Mouse (Mus musculus) neural tube, embryonic 13.5 days (tissue): Measurements from ENCODE around the gene Mageb18. TPM values are rescaled to one million over a fixed set of nuclear protein-coding genes. Genes with fewer than 3 reads are reported as not detected.
"Not testable (repeated sequence)": the region's sequence is repeated elsewhere in the genome, so short reads cannot be mapped to it uniquely, and the experiment has no call there.

Experiments
- ATAC-seq: fragments of 200-750 bp; cut with Nextera tagmentation; 2 replicates; pipeline ENCODE4 v1.8.0; 2017; ENCODE audit warnings: low read depth, mild to moderate bottlenecking, moderate TSS enrichment, moderate library complexity
- H3K27ac ChIP-seq: fragments of 300-500 bp; sonication (generic); replicated peaks from 2 replicates; pipeline ENCODE4 v1.5.1; 2015; ENCODE audit warnings: moderate library complexity, mild to moderate bottlenecking, inconsistent platforms
- H3K27me3 ChIP-seq: fragments of 300-500 bp; sonication (generic); 2 replicates; pipeline ENCODE4 v1.6.1; 2015; ENCODE audit warnings: mild to moderate bottlenecking, inconsistent platforms
- H3K36me3 ChIP-seq: fragments of 300-500 bp; sonication (generic); 2 replicates; pipeline ENCODE4 v1.6.1; 2015; ENCODE audit warnings: mild to moderate bottlenecking, inconsistent platforms
- H3K4me1 ChIP-seq: fragments of 300-500 bp; sonication (generic); replicated peaks from 2 replicates; pipeline ENCODE4 v1.6.1; 2015; ENCODE audit warnings: inconsistent platforms
- H3K4me2 ChIP-seq: fragments of 300-500 bp; sonication (generic); 2 replicates; pipeline ENCODE4 v1.6.1; 2015; ENCODE audit warnings: inconsistent platforms, mild to moderate bottlenecking, moderate library complexity
- H3K4me3 ChIP-seq: fragments of 300-500 bp; sonication (generic); 2 replicates; pipeline ENCODE4 v1.5.1; 2015; ENCODE audit warnings: mild to moderate bottlenecking, inconsistent platforms
- H3K9ac ChIP-seq: fragments of 300-500 bp; sonication (generic); 2 replicates; pipeline ENCODE4 v1.6.1; 2015; ENCODE audit warnings: moderate library complexity, mild to moderate bottlenecking, inconsistent platforms
- H3K9me3 ChIP-seq: fragments of 300-500 bp; sonication (generic); 2 replicates; pipeline ENCODE4 v1.6.1; 2016; ENCODE audit warnings: inconsistent platforms
- WGBS: fragments of 180-500 bp; shearing (Covaris S2); methylation state at CpG from one replicate; pipeline ENCODE4 v1.1.7; 2015; 5-methylcytosine and 5-hydroxymethylcytosine counted together
- polyA plus RNA-seq: library from polyadenylated mRNA; unstranded; fragments of >200 nt; fragmentation: Nextera tagmentation; extraction: Ambion mirVana; gene quantifications from 2 replicates; pipeline ENCODE4 v1.2.1, GENCODE M21; 2015

The Mageb18 gene
- polyA plus RNA-seq: 0.13 TPM in 1 of 2 replicates, not detected in the other

DNA sequence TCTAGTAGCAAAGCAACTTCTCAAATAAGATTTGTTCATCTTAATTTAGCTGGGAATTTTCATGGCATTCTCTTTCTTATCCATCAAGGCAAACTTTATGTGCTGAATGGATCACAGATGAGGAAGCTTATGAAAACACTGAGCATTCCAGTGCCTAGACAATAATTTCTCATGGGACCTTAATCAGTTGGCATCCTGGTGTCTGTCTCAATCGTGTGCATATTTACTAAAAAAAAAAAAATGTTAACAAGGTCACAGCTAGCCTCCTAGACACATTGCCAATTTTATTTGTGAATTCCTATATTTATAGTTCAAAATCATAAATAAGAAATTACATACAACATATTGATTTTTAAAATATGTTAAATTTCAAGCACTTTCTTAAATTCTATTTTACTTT, at the start of gene Mageb18:
Gene Mageb18 (minus strand): TSS at position 101 of the 400 bp plus-strand sequence.
- no peak within 1 kb of the TSS for H3K4me2 ChIP-seq
- ATAC-seq: no peak

DNA sequence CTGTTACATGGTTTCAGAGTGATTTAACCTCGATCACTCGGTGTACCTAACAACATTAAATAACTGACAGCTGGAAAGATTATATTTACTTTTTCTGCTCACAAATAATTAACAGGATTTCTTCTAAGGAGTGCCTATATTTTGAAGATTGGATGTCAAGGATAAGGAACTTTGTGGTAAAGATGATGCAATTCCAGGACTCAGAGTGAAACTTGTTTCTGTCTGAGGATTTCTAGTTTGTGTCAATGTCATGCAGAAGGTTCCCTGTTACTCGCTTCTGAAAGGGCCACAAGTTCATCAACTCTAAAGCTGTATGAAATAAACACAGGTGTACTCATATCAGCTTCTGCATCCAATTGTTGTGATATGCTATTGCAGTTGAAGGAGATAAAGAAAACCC, 13.4 kb upstream of the Mageb18 start:
- no peak overlapping the region for H3K4me3 ChIP-seq
- ATAC-seq: no peak
- no peaks in the 10 kb centered on the region for H3K4me1 ChIP-seq
- H3K27me3 ChIP-seq: no peaks in the 10 kb centered on the region
- no peaks in the 10 kb centered on the region for H3K36me3 ChIP-seq
- H3K9ac ChIP-seq: no peak overlapping the region
- no peak overlapping the region for H3K4me2 ChIP-seq
- no peaks in the 10 kb centered on the region for H3K9me3 ChIP-seq
- H3K27ac ChIP-seq: no peak overlapping the region
- 83% methylated on average over 3 of the region's 3 CpGs for WGBS

More for the DNA sequence above, at the start of gene Mageb18:
- H3K4me1 ChIP-seq: no peaks in the 10 kb centered on the region
- H3K9me3 ChIP-seq: no peaks in the 10 kb centered on the region
- no peaks in the 10 kb centered on the region for H3K36me3 ChIP-seq
- H3K4me3 ChIP-seq: no peak within 1 kb of the TSS
- H3K27me3 ChIP-seq: no peaks in the 10 kb centered on the region
- 90% methylated on average over 1 of the region's 1 CpGs for WGBS
- no peak within 1 kb of the TSS for H3K9ac ChIP-seq
- no peak within 1 kb of the TSS for H3K27ac ChIP-seq

DNA sequence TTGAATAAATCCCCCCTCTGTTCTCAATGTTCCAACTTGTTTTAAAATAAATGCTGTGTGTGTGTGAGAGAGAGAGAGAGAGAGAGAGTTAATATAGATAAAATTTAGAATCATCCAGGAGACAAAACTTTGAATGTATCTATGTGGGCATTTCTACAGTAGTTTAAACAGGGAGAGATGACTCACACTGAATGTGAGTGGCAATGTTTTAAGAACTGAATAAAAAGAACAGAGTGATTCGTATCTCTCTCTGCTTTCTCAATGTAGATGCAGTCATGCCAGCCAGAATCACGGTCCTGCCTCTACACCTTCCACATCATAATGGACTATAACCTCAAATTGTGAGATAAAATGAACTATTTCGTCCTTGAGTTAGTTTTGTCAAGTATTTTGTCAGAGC, 11.1 kb upstream of the Mageb18 start:
- Histone ChIP-seq H3K9me3 (no peaks in the 10 kb centered on the region), H3K4me2 (no peak overlapping the region), H3K9ac (no peak overlapping the region), H3K4me3 (no peak overlapping the region), H3K27ac (no peak overlapping the region), H3K27me3 (no peaks in the 10 kb centered on the region), H3K36me3 (no peaks in the 10 kb centered on the region), H3K4me1 (no peaks in the 10 kb centered on the region)
- 78% methylated on average over 3 of the region's 3 CpGs for WGBS
- ATAC-seq: no peak

DNA sequence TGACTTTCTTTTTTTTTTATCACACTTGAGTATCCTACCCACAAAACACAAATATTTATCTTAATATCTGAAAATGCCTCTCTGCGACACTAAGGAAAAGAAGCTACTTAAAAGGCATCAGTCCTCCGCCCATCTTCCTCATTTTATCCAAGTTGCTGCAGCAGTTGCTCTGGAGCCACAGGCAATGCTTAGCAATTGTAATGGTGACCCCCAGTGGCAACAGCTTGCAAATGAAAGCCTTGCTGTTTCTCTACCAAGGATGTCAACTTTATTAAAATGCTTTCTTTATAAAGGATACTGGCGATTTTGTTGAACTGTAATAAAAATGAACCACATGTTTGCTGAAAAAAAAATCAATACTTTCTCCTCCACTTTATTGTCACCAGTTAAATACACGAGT, 2.0 kb downstream of the Mageb18 start:
- Histone ChIP-seq H3K4me3 (no peak overlapping the region), H3K27ac (no peak overlapping the region), H3K9ac (no peak overlapping the region), H3K36me3 (no peaks in the 10 kb centered on the region), H3K4me2 (no peak overlapping the region), H3K4me1 (no peaks in the 10 kb centered on the region), H3K9me3 (no peaks in the 10 kb centered on the region), H3K27me3 (no peaks in the 10 kb centered on the region)
- WGBS: 41% methylated on average over 4 of the region's 4 CpGs
- ATAC-seq: no peak

DNA sequence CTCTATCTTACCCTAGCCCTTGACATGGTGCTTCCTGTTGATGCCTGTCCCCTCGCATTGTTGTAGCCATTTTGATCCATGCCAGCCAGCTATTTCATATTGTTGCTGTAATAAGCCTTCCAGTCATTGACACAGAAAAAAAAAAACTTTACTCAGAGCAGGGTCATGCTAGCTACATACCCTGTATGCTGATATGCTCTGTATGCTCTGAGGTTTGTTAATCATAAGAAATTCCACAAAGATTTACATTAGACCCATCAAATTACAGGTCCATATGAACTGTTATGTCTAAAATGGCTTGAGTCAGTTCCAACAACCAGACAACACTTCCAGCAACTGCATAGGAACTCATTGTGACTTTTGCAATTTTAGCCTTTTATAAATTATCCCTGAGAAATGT, 71.5 kb downstream of the Mageb18 start:
- WGBS: 84% methylated on average over 1 of the region's 1 CpGs
- Histone ChIP-seq H3K9ac (no peak overlapping the region), H3K27me3 (no peaks in the 10 kb centered on the region), H3K9me3 (no peaks in the 10 kb centered on the region), H3K4me2 (no peak overlapping the region), H3K4me3 (no peak overlapping the region), H3K36me3 (no peaks in the 10 kb centered on the region), H3K27ac (no peak overlapping the region), H3K4me1 (no peaks in the 10 kb centered on the region)
- no peak for ATAC-seq

DNA sequence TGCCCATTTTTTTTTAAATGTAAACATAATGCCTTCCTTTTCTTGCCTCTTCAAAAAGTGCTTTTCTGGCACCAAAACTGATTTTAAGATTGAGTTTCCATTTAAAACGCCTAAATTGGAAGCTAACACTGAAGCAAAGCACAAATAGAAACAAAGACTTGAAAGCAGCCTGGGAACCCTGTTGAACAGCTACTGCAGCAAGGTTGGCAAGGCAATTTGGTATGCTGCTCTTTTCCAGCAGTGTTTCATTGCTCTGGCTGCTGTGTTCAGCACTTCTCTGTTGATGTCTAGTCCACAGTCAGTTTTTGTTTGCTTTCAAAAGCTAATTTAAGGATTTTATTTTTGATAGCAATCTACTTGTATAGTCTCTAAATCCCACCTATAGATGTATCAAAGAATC, 101.1 kb downstream of the Mageb18 start:
- no peaks in the 10 kb centered on the region for H3K27me3 ChIP-seq
- H3K27ac ChIP-seq: no peak overlapping the region
- H3K4me1 ChIP-seq: no peaks in the 10 kb centered on the region
- ATAC-seq: no peak
- H3K4me2 ChIP-seq: no peak overlapping the region
- H3K9me3 ChIP-seq: no peaks in the 10 kb centered on the region
- no peaks in the 10 kb centered on the region for H3K36me3 ChIP-seq
- 51% methylated on average over 1 of the region's 1 CpGs for WGBS
- no peak overlapping the region for H3K4me3 ChIP-seq
- H3K9ac ChIP-seq: no peak overlapping the region

DNA sequence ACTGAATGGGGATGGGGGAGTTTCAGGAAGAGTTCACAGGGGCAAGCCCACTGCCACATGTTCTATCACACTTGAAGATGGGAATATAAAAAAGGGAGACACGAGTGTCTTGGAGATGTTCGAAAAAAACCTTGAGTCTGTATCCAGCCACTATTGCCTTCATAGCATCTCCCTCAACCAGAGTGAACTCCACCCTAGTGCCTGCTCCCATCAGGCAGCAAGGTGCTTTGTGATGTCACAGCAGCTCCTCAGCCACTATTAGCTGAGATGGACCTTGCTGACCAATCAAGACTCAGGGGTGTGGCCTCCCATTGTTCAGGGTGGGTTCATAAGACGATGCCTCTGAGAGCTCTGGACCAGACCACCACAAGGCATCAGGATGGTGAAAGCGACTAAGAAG, 109.7 kb downstream of the Mageb18 start, which contains the start of gene Gm5941:
Gene Gm5941 (plus strand): TSS at position 301 of the 400 bp plus-strand sequence.
- H3K36me3 ChIP-seq, H3K27me3 ChIP-seq, H3K9me3 ChIP-seq, H3K9ac ChIP-seq, H3K4me2 ChIP-seq, H3K27ac ChIP-seq, H3K4me3 ChIP-seq, ATAC-seq, H3K4me1 ChIP-seq: not testable (repeated sequence)
- WGBS: 87% methylated on average over 4 of the region's 4 CpGs

DNA sequence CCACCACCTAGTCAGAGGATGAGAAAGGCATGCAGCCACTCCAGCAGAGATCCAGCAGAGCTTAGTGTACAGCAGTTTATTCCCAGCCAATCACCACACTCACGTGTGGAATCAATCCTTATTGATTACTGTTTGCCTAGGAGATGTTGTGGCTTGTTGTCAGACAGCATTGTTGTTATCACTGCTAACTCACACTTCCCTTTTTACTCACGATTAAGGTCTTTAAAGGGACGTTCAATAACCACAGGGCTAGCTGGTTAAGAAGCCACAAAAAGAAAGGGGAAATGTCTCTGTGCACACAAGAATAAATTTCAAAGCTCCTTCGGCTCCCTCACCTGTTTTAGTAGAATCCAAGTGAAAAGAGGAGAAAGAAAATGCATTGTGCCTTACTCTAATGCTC, 134.6 kb downstream of the Mageb18 start:
- Histone ChIP-seq H3K9ac (no peak overlapping the region), H3K27ac (no peak overlapping the region), H3K4me2 (no peak overlapping the region), H3K4me3 (no peak overlapping the region), H3K36me3 (no peaks in the 10 kb centered on the region), H3K9me3 (no peaks in the 10 kb centered on the region), H3K4me1 (no peaks in the 10 kb centered on the region), H3K27me3 (no peaks in the 10 kb centered on the region)
- 60% methylated on average over 4 of the region's 4 CpGs for WGBS
- ATAC-seq: no peak

DNA sequence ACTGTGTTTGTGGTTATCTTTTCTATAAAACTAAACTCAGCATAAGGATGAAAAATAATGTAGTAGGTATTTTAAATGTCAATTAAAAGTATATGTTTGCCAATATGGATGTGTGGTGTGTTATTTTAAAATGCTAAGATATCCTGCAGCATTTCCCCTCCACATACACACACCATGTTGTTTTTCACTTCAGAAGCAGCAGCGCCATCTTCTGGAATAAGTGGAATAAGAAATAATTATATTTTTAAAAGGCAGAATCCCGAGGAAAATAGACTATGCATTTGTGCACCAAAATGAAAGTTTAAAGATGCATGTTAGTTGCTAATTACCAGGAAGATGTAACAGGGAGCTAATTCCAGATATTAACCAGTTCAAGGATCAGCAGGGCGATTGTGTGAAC, 138.9 kb downstream of the Mageb18 start:
- Histone ChIP-seq H3K27me3 (no peaks in the 10 kb centered on the region), H3K4me3 (no peak overlapping the region), H3K36me3 (no peaks in the 10 kb centered on the region), H3K9ac (no peak overlapping the region), H3K9me3 (no peaks in the 10 kb centered on the region), H3K4me2 (no peak overlapping the region), H3K27ac (no peak overlapping the region), H3K4me1 (no peaks in the 10 kb centered on the region)
- no peak for ATAC-seq
- WGBS: 43% methylated on average over 3 of the region's 3 CpGs

DNA sequence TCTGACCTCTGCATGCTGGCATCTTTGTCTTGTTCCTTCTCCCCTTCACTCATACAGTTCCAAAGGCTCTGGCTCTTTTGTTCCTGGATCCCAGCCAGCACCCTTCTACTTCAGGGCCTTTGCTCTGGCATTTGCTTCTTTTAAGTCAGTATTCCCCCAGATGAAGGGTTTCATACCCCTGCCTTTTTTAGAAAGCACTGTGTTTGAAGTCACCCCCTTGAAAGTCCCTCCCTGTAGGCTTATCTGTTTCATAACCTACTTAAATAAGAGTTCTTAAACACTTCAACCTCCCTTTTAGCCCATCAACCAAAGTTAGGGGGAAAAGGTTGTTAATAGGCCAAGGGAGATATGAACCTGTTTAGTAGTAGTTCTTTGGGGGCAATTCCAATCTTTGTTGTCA, 212.0 kb downstream of the Mageb18 start:
- no peak overlapping the region for H3K4me2 ChIP-seq
- H3K9me3 ChIP-seq: no peaks in the 10 kb centered on the region
- no peaks in the 10 kb centered on the region for H3K27me3 ChIP-seq
- no peaks in the 10 kb centered on the region for H3K36me3 ChIP-seq
- H3K9ac ChIP-seq: no peak overlapping the region
- H3K4me3 ChIP-seq: no peak overlapping the region
- ATAC-seq: no peak
- no peak overlapping the region for H3K27ac ChIP-seq
- H3K4me1 ChIP-seq: no peaks in the 10 kb centered on the region

DNA sequence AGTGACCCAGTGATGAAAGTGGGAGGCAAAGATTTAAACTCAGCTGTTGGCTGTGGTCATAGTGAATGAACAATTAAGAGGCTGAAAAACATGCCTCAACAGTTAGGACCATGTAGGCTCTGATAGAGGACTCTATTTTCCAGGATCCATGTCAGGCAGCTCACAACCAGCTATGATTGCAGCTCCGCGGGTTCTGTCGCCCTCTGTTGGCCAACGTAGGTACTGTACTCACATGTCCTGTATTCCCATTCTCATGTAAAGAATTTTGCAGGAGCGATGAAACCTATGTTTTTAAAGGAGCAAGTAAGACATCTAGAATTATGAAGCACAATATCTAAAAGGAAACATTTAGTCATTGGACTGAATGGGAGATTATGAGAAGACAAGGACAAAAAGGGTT, 256.4 kb downstream of the Mageb18 start:
- H3K4me1 ChIP-seq: no peaks in the 10 kb centered on the region
- no peaks in the 10 kb centered on the region for H3K27me3 ChIP-seq
- no peaks in the 10 kb centered on the region for H3K9me3 ChIP-seq
- H3K4me2 ChIP-seq: no peak overlapping the region
- H3K4me3 ChIP-seq: no peak overlapping the region
- 16% methylated on average over 5 of the region's 5 CpGs for WGBS
- H3K36me3 ChIP-seq: no peaks in the 10 kb centered on the region
- ATAC-seq: no peak
- H3K9ac ChIP-seq: no peak overlapping the region
- no peak overlapping the region for H3K27ac ChIP-seq

DNA sequence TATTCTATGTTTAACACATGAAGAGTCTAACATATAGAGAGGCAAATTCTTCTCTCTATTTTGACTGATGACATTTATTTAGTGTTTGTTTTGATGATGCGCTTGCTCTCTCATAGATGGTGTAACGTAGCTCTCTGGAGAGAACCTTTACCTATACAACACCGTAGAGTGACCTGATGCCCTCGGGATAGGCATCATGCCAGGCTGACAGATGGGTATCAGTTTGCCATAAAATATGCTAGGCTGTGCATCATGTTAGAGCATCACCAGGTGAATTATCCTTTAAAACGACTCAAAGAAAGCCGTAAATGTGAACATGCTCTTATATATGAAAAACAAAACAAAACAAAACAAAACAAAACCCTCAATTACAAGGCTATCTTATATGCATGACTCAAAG, 258.5 kb downstream of the Mageb18 start:
- H3K27ac ChIP-seq: no peak overlapping the region
- no peak for ATAC-seq
- no peaks in the 10 kb centered on the region for H3K27me3 ChIP-seq
- H3K36me3 ChIP-seq: no peaks in the 10 kb centered on the region
- H3K4me3 ChIP-seq: no peak overlapping the region
- no peak overlapping the region for H3K9ac ChIP-seq
- no peak overlapping the region for H3K4me2 ChIP-seq
- no peaks in the 10 kb centered on the region for H3K4me1 ChIP-seq
- 76% methylated on average over 6 of the region's 6 CpGs for WGBS
- no peaks in the 10 kb centered on the region for H3K9me3 ChIP-seq

DNA sequence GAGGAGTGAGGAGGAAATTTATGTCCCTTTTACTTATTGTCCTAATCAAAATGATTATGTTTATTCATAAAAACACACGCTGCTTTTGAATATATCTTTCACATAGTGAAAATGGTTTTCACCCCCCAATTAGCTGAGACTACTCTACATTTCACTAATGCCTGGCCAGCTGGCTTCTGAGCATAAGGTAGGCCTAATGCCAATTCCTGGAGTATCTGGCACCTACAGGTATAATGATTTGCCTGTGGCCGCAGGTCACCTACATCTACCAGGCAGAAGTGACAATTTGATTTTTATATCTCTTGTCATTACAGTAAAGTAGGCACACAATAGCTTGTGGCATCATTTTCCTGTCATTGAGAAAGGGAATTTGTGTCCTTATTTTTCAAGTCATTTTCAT, 259.8 kb downstream of the Mageb18 start:
- Histone ChIP-seq H3K4me2 (no peak overlapping the region), H3K27ac (no peak overlapping the region), H3K27me3 (no peaks in the 10 kb centered on the region), H3K9me3 (no peaks in the 10 kb centered on the region), H3K4me3 (no peak overlapping the region), H3K9ac (no peak overlapping the region), H3K4me1 (no peaks in the 10 kb centered on the region), H3K36me3 (no peaks in the 10 kb centered on the region)
- ATAC-seq: no peak
- WGBS: 87% methylated on average over 2 of the region's 2 CpGs
